Mouse (Mus musculus) embryonic facial prominence, embryonic 13.5 days (tissue): ENCODE measurements at regions not wholly inside any gene's neighbourhood (a gene's known extent, or its start where the extent isn't known, plus 50 kb on each side); places are given as distances from the start of the nearest gene placed in this dataset.

Experiments used
- ATAC-seq: fragments of 200-750 bp; cut with Nextera tagmentation; 2 replicates; pipeline ENCODE4 v1.8.0; 2017; ENCODE audit warnings: low read depth; ENCODE audit not compliant: insufficient number of reproducible peaks, insufficient read depth, low FRiP score, low TSS enrichment
- H3K27ac ChIP-seq: fragments of 300-500 bp; sonication (generic); 2 replicates; pipeline ENCODE4 v1.5.1; 2015; ENCODE audit warnings: moderate library complexity, mild to moderate bottlenecking, inconsistent platforms
- H3K27me3 ChIP-seq: fragments of 300-500 bp; sonication (generic); 2 replicates; pipeline ENCODE4 v1.6.1; 2015; ENCODE audit warnings: mild to moderate bottlenecking, inconsistent platforms
- H3K36me3 ChIP-seq: fragments of 300-500 bp; sonication (generic); 2 replicates; pipeline ENCODE4 v1.6.1; 2015; ENCODE audit warnings: mild to moderate bottlenecking, inconsistent platforms
- H3K4me1 ChIP-seq: fragments of 300-500 bp; sonication (generic); 2 replicates; pipeline ENCODE4 v1.6.1; 2015; ENCODE audit warnings: inconsistent platforms
- H3K4me2 ChIP-seq: fragments of 300-500 bp; sonication (generic); 2 replicates; pipeline ENCODE4 v1.6.1; 2015; ENCODE audit warnings: moderate library complexity, mild to moderate bottlenecking, inconsistent platforms
- H3K4me3 ChIP-seq: fragments of 300-500 bp; sonication (generic); 2 replicates; pipeline ENCODE4 v1.5.1; 2015; ENCODE audit warnings: mild to moderate bottlenecking, inconsistent platforms
- H3K9ac ChIP-seq: fragments of 300-500 bp; sonication (generic); 2 replicates; pipeline ENCODE4 v1.6.1; 2015; ENCODE audit warnings: mild to moderate bottlenecking, inconsistent platforms
- H3K9me3 ChIP-seq: fragments of 300-500 bp; sonication (generic); 2 replicates; pipeline ENCODE4 v1.6.1; 2016; ENCODE audit warnings: inconsistent platforms
- WGBS: fragments of 180-500 bp; shearing (Covaris S2); methylation state at CpG from one replicate; pipeline ENCODE4 v1.1.7; 2015; ENCODE audit warnings: mixed read lengths; 5-methylcytosine and 5-hydroxymethylcytosine counted together

- no peaks in the 10 kb centered on the region for H3K9me3 ChIP-seq
- WGBS = 87% methylated on average over 5 of the region's 5 CpGs
- H3K9ac ChIP-seq = no peak overlapping the region
- no peak overlapping the region for H3K4me2 ChIP-seq
- no peaks in the 10 kb centered on the region for H3K27me3 ChIP-seq
- H3K36me3 ChIP-seq = no peaks in the 10 kb centered on the region
- no peak overlapping the region for H3K4me3 ChIP-seq
- no peaks in the 10 kb centered on the region for H3K4me1 ChIP-seq
- no peak for ATAC-seq
- H3K27ac ChIP-seq = no peak overlapping the region
Observed at GRCm38 (mm10) chr9:116338093-116338728, 163.1 kb upstream of the Tgfbr2 start.

- WGBS = 91% methylated on average over 8 of the region's 8 CpGs
- Histone ChIP-seq H3K4me1 (no peaks in the 10 kb centered on the region), H3K4me3 (no peak overlapping the region), H3K4me2 (no peak overlapping the region), H3K27ac (no peak overlapping the region), H3K9me3 (no peaks in the 10 kb centered on the region), H3K9ac (no peak overlapping the region), H3K36me3 (no peaks in the 10 kb centered on the region), H3K27me3 (no peaks in the 10 kb centered on the region)
- ATAC-seq = no peak
Observed at GRCm38 (mm10) chr9:116337446-116338010, 162.4 kb upstream of the Tgfbr2 start.

- no peak overlapping the region for H3K27ac ChIP-seq
- WGBS = 85% methylated on average over 11 of the region's 11 CpGs
- H3K4me3 ChIP-seq = no peak overlapping the region
- no peak overlapping the region for H3K4me2 ChIP-seq
- H3K36me3 ChIP-seq = no peaks in the 10 kb centered on the region
- H3K27me3 ChIP-seq = no peaks in the 10 kb centered on the region
- no peak for ATAC-seq
- no peak overlapping the region for H3K9ac ChIP-seq
- no peaks in the 10 kb centered on the region for H3K4me1 ChIP-seq
- no peaks in the 10 kb centered on the region for H3K9me3 ChIP-seq
Observed at GRCm38 (mm10) chr9:116335561-116336478, 160.7 kb upstream of the Tgfbr2 start.

- 77% methylated on average over 6 of the region's 6 CpGs for WGBS
- no peak overlapping the region for H3K9ac ChIP-seq
- H3K27me3 ChIP-seq = no peaks in the 10 kb centered on the region
- no peak overlapping the region for H3K27ac ChIP-seq
- no peak overlapping the region for H3K4me3 ChIP-seq
- H3K9me3 ChIP-seq = no peaks in the 10 kb centered on the region
- H3K4me2 ChIP-seq = no peak overlapping the region
- ATAC-seq = no peak
- no peaks in the 10 kb centered on the region for H3K36me3 ChIP-seq
- H3K4me1 ChIP-seq = no peaks in the 10 kb centered on the region
Observed at GRCm38 (mm10) chr9:116333956-116334463, 158.8 kb upstream of the Tgfbr2 start.

- Histone ChIP-seq H3K27me3 (no peaks in the 10 kb centered on the region), H3K27ac (no peak overlapping the region), H3K9ac (no peak overlapping the region), H3K36me3 (no peaks in the 10 kb centered on the region), H3K4me3 (no peak overlapping the region), H3K4me1 (peaks cover 7% of the 10 kb centered on the region), H3K4me2 (no peak overlapping the region), H3K9me3 (no peaks in the 10 kb centered on the region)
- ATAC-seq = no peak
- WGBS = 66% methylated on average over 5 of the region's 5 CpGs
Observed at GRCm38 (mm10) chr9:116332485-116333118, 157.4 kb upstream of the Tgfbr2 start.

GRCm38 (mm10) chr9:116331406-116331805, 156.2 kb upstream of the Tgfbr2 start:
- Histone ChIP-seq H3K4me2 (no peak overlapping the region), H3K4me1 (peaks cover 7% of the 10 kb centered on the region), H3K27ac (no peak overlapping the region), H3K36me3 (no peaks in the 10 kb centered on the region), H3K9ac (no peak overlapping the region), H3K27me3 (no peaks in the 10 kb centered on the region), H3K4me3 (no peak overlapping the region), H3K9me3 (no peaks in the 10 kb centered on the region)
- no peak for ATAC-seq
- 73% methylated on average over 2 of the region's 2 CpGs for WGBS

GRCm38 (mm10) chr9:116330796-116331195, 155.6 kb upstream of the Tgfbr2 start:
- ATAC-seq = no peak

GRCm38 (mm10) chr9:116329147-116329546, 154.0 kb upstream of the Tgfbr2 start:
- Histone ChIP-seq H3K9me3 (no peaks in the 10 kb centered on the region), H3K4me1 (peaks cover 7% of the 10 kb centered on the region), H3K27ac (no peak overlapping the region), H3K4me3 (no peak overlapping the region), H3K9ac (no peak overlapping the region), H3K36me3 (no peaks in the 10 kb centered on the region), H3K27me3 (no peaks in the 10 kb centered on the region), H3K4me2 (no peak overlapping the region)
- 80% methylated on average over 5 of the region's 5 CpGs for WGBS
- no peak for ATAC-seq

More at GRCm38 (mm10) chr9:116330796-116331195, 155.6 kb upstream of the Tgfbr2 start:
- WGBS = 68% methylated on average over 5 of the region's 5 CpGs
- no peak overlapping the region for H3K9ac ChIP-seq
- no peak overlapping the region for H3K27ac ChIP-seq
- H3K36me3 ChIP-seq = no peaks in the 10 kb centered on the region
- H3K27me3 ChIP-seq = no peaks in the 10 kb centered on the region
- H3K4me3 ChIP-seq = no peak overlapping the region
- no peak overlapping the region for H3K4me2 ChIP-seq
- no peaks in the 10 kb centered on the region for H3K9me3 ChIP-seq
- H3K4me1 ChIP-seq = peaks cover 7% of the 10 kb centered on the region

- H3K4me3 ChIP-seq = no peak overlapping the region
- H3K4me1 ChIP-seq = peaks cover 7% of the 10 kb centered on the region
- no peak for ATAC-seq
- no peaks in the 10 kb centered on the region for H3K36me3 ChIP-seq
- H3K27ac ChIP-seq = no peak overlapping the region
- WGBS = 11% methylated on average over 3 of the region's 3 CpGs
- H3K27me3 ChIP-seq = no peaks in the 10 kb centered on the region
- H3K9ac ChIP-seq = no peak overlapping the region
- H3K4me2 ChIP-seq = no peak overlapping the region
- H3K9me3 ChIP-seq = no peaks in the 10 kb centered on the region
Observed at GRCm38 (mm10) chr9:116328201-116328600, 153.0 kb upstream of the Tgfbr2 start.

- H3K27me3 ChIP-seq = no peaks in the 10 kb centered on the region
- 91% methylated on average over 2 of the region's 2 CpGs for WGBS
- no peak for ATAC-seq
Observed at GRCm38 (mm10) chr9:116327080-116327479, 151.9 kb upstream of the Tgfbr2 start.

GRCm38 (mm10) chr9:116324971-116325370, 149.8 kb upstream of the Tgfbr2 start:
- H3K4me2 ChIP-seq = no peak overlapping the region
- H3K9me3 ChIP-seq = no peaks in the 10 kb centered on the region
- peaks cover 7% of the 10 kb centered on the region for H3K4me1 ChIP-seq
- 70% methylated on average over 4 of the region's 4 CpGs for WGBS
- H3K36me3 ChIP-seq = no peaks in the 10 kb centered on the region
- ATAC-seq = no peak
- no peak overlapping the region for H3K9ac ChIP-seq
- H3K4me3 ChIP-seq = no peak overlapping the region
- no peaks in the 10 kb centered on the region for H3K27me3 ChIP-seq
- H3K27ac ChIP-seq = no peak overlapping the region

More at GRCm38 (mm10) chr9:116327080-116327479, 151.9 kb upstream of the Tgfbr2 start:
- H3K9me3 ChIP-seq = no peaks in the 10 kb centered on the region
- no peak overlapping the region for H3K4me3 ChIP-seq
- no peak overlapping the region for H3K27ac ChIP-seq
- no peaks in the 10 kb centered on the region for H3K36me3 ChIP-seq
- no peak overlapping the region for H3K4me2 ChIP-seq
- H3K4me1 ChIP-seq = peaks cover 7% of the 10 kb centered on the region
- H3K9ac ChIP-seq = no peak overlapping the region
